Mouse (Mus musculus) liver, adult 2 months (tissue): ENCODE measurements at regions not wholly inside any gene's neighbourhood (a gene's known extent, or its start where the extent isn't known, plus 50 kb on each side); places are given as distances from the start of the nearest gene placed in this dataset.

Experiments
- CTCF ChIP-seq: fragments of 200-500 bp; IDR thresholded peaks from 2 replicates; pipeline ENCODE4 v1.5.1; 2011; ENCODE audit warnings: low read depth, low read length, control low read depth
- POLR2A ChIP-seq: fragments of 200-500 bp; IDR thresholded peaks from 2 replicates; pipeline ENCODE4 v1.6.1; 2011; ENCODE audit warnings: low read length, control low read depth; ENCODE audit not compliant: insufficient read depth; ENCODE audit errors: extremely low read depth

DNA sequence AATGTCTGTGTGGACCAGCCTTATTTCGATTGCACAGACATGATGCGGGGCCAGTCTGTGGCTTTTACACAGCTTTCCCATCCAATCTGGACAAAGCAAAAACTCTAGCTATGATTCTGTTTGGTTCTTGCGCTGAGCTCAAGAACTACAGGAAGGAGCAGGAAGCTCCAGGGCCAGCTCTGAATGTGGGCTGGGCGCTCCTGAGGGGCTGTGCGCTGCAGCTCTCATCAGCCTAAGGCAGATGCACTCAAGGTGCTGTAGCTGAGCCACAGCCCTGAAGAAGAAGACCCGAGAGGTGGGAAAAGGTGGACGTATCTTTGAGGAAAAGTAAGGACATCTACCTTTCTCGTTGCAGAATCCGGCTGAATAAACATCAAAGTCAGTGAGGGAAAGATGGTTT, 278.2 kb upstream of the Nrsn1 start:
- TF ChIP-seq POLR2A = no peak
- TF ChIP-seq CTCF = no peak
